Mouse (Mus musculus): ENCODE data around the gene Sumo1. TPM values are rescaled to one million over a fixed set of nuclear protein-coding genes. Genes with fewer than 3 reads are reported as not detected.
"Not testable (repeated sequence)": the region's sequence is repeated elsewhere in the genome, so short reads cannot be mapped to it uniquely, and the experiment has no call there.

The Sumo1 gene
- total RNA-seq, 1 experiment, result 161 TPM

DNA sequence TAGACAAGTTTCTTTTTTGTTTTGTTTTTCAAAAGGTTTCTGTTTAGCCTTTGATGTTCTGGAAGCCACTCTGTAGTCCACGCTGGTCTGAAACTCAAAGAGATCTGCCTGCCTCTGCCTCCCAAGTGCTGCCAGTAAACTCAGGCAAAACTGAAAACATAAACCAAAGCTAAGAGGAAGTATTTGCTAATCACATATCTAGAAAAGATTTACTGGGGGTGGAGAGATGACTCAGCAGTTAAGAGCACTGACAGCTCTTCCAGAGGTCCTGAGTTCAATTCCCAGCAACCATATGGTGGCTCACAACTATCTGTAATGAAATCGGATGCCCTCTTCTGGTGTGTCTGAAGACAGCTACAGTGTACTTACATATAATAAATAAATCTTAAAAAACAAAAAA lies 24.1 kb downstream of the Sumo1 start:
- not testable (repeated sequence) for H3K36me3 ChIP-seq (ENCODE audit: control insufficient read depth, insufficient read depth, low read length, poor library complexity, severe bottlenecking)
- 0 out of 2 replicates have a peak, but pooled peaks have one; percentile 34 for TF ChIP-seq MAFK (IDR thresholded peaks at IDR 0.05; ENCODE audit: insufficient read depth, low read depth, low read length)

DNA sequence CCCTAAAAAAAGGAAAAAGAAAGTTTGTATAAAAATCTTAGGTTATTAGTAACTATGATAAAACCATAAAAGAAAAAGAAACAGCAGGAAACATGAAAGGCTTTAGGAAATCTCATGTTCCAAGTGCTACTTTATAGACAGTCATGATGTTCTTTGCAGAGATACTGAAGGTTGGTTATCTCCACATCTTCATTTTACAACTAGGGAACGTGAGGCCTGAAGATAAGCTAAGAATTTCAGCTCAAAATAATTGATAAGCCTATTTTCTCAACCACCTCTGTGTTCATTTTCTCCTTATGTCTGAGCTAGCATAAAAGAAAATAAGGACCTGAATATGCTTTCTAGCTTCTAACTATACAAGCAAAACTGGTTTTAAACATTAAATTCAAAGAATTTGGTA lies 28.1 kb downstream of the Sumo1 start:
- no peak for TF ChIP-seq CHD2 (IDR thresholded peaks at IDR 0.05; ENCODE audit: low read depth, low read length)
- no peak for TF ChIP-seq HCFC1 (IDR thresholded peaks at IDR 0.05; ENCODE audit: borderline replicate concordance, insufficient read depth, low read length)
- TF ChIP-seq MAFK (IDR thresholded peaks at IDR 0.05; ENCODE audit: insufficient read depth, low read depth, low read length), result no peak
- in situ Hi-C loops (cut with MboI; ENCODE audit: low sequenced_read_pairs in 2 of 2, unreplicated experiment in 2 of 2), result no loop called here
- Histone ChIP-seq H3K4me1 (ENCODE audit: control insufficient read depth in 2 of 2, insufficient read depth in 2 of 2, low read length in 2 of 2, poor library complexity in 1 of 2) (no peaks in the 10 kb centered on the region), H3K36me3 (ENCODE audit: control insufficient read depth, insufficient read depth, low read length, poor library complexity, severe bottlenecking) (peaks cover 2% of the 10 kb centered on the region), H3K9ac (ENCODE audit: insufficient read depth, low read depth, low read length, poor library complexity, severe bottlenecking) (no peak overlapping the region), H3K4me3 (ENCODE audit: insufficient read depth in 1 of 2, low read depth in 1 of 2, low read length in 2 of 2, poor library complexity in 1 of 2, severe bottlenecking in 1 of 2) (no peak overlapping the region), H3K9me3 (ENCODE audit: control insufficient read depth, insufficient read depth, low read depth, low read length) (no peaks in the 10 kb centered on the region), H3K27ac (ENCODE audit: insufficient read depth, low read depth, low read length, poor library complexity, severe bottlenecking) (no peak overlapping the region)
- no peak for DNase-seq (ENCODE audit: low read depth, low spot score)

More for the DNA sequence above, 24.1 kb downstream of the Sumo1 start:
- in situ Hi-C loops (cut with MboI; ENCODE audit: low sequenced_read_pairs in 2 of 2, unreplicated experiment in 2 of 2); DNase-seq (ENCODE audit: low read depth, low spot score); H3K27ac ChIP-seq (ENCODE audit: insufficient read depth, low read depth, low read length, poor library complexity, severe bottlenecking); H3K9ac ChIP-seq (ENCODE audit: insufficient read depth, low read depth, low read length, poor library complexity, severe bottlenecking); H3K9me3 ChIP-seq (ENCODE audit: control insufficient read depth, insufficient read depth, low read depth, low read length); H3K4me3 ChIP-seq (ENCODE audit: insufficient read depth in 1 of 2, low read depth in 1 of 2, low read length in 2 of 2, poor library complexity in 1 of 2, severe bottlenecking in 1 of 2); H3K4me1 ChIP-seq (ENCODE audit: control insufficient read depth in 2 of 2, insufficient read depth in 2 of 2, low read length in 2 of 2, poor library complexity in 1 of 2): not testable (repeated sequence)

DNA sequence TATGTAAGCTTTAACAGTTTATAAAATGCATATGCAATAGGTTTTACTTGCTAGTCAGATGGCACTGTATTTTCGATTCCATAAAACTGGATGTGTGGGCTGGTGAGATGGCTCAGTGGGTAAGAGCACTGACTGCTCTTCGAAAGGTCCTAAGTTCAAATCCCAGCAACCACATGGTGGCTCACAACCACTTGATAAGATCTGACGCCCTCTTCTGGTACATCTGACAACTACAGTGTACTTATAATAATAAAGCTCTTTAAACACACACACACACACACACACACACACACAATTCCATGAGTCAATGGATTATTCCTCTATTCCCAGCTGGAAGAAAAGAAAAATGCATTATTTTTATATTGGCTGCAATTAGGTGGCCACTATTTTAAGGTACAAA lies 32.3 kb downstream of the Sumo1 start:
- no peak overlapping the region for H3K9ac ChIP-seq (ENCODE audit: insufficient read depth, low read depth, low read length, poor library complexity, severe bottlenecking)
- H3K4me3 ChIP-seq (ENCODE audit: insufficient read depth in 1 of 2, low read depth in 1 of 2, low read length in 2 of 2, poor library complexity in 1 of 2, severe bottlenecking in 1 of 2), result no peak overlapping the region
- no peak overlapping the region for H3K27ac ChIP-seq (ENCODE audit: insufficient read depth, low read depth, low read length, poor library complexity, severe bottlenecking)
- H3K4me1 ChIP-seq (ENCODE audit: control insufficient read depth in 2 of 2, insufficient read depth in 2 of 2, low read length in 2 of 2, poor library complexity in 1 of 2), result no peaks in the 10 kb centered on the region
- no peaks in the 10 kb centered on the region; the same call in 1 of the 2 replicates for H3K36me3 ChIP-seq (ENCODE audit: control insufficient read depth, insufficient read depth, low read length, poor library complexity, severe bottlenecking)
- DNase-seq (ENCODE audit: low read depth, low spot score), result peak; percentile 27
- no peaks in the 10 kb centered on the region for H3K9me3 ChIP-seq (ENCODE audit: control insufficient read depth, insufficient read depth, low read depth, low read length)
- in situ Hi-C loops (cut with MboI; ENCODE audit: low sequenced_read_pairs in 2 of 2, unreplicated experiment in 2 of 2), result no loop called here
- TF ChIP-seq CHD2 (IDR thresholded peaks at IDR 0.05; ENCODE audit: low read depth, low read length), result no peak
- no peak for TF ChIP-seq ZC3H11A (IDR thresholded peaks at IDR 0.05; ENCODE audit: borderline replicate concordance, low read depth, low read length)
- no peak for TF ChIP-seq MAFK (IDR thresholded peaks at IDR 0.05; ENCODE audit: insufficient read depth, low read depth, low read length)

DNA sequence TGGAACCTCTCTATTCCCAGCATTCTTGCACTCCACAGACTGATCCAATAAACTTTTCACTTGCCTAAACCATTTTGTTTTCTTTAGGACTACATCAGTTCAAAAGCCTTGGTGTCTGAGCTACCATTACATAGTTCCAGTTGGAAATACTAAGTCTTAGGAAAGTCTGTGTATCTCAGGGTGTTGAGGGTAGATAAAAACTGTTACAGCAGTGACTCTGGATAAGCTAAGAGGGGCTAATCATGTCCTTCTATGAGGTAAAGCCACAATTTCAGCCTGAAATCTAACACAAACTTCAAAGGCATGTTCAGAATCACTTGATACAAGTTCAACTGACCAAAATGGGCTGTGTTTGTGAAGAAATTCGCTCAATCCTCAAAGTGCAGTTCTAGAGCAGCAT lies 34.3 kb downstream of the Sumo1 start:
- no peaks in the 10 kb centered on the region; the same call in 1 of the 2 replicates for H3K36me3 ChIP-seq (ENCODE audit: control insufficient read depth, insufficient read depth, low read length, poor library complexity, severe bottlenecking)
- no peak for DNase-seq (ENCODE audit: low read depth, low spot score)
- no peak overlapping the region for H3K27ac ChIP-seq (ENCODE audit: insufficient read depth, low read depth, low read length, poor library complexity, severe bottlenecking)
- no peak for TF ChIP-seq MAFK (IDR thresholded peaks at IDR 0.05; ENCODE audit: insufficient read depth, low read depth, low read length)
- no peak for TF ChIP-seq CHD2 (IDR thresholded peaks at IDR 0.05; ENCODE audit: low read depth, low read length)
- TF ChIP-seq HCFC1 (IDR thresholded peaks at IDR 0.05; ENCODE audit: borderline replicate concordance, insufficient read depth, low read length), result no peak
- TF ChIP-seq ZNF384 (IDR thresholded peaks at IDR 0.05; ENCODE audit: low read depth, low read length), result no peak
- no peak for TF ChIP-seq ZC3H11A (IDR thresholded peaks at IDR 0.05; ENCODE audit: borderline replicate concordance, low read depth, low read length)
- H3K9me3 ChIP-seq (ENCODE audit: control insufficient read depth, insufficient read depth, low read depth, low read length), result no peaks in the 10 kb centered on the region
- H3K4me1 ChIP-seq (ENCODE audit: control insufficient read depth in 2 of 2, insufficient read depth in 2 of 2, low read length in 2 of 2, poor library complexity in 1 of 2), result no peaks in the 10 kb centered on the region
- in situ Hi-C loops (cut with MboI; ENCODE audit: low sequenced_read_pairs in 2 of 2, unreplicated experiment in 2 of 2), result no loop called here
- H3K9ac ChIP-seq (ENCODE audit: insufficient read depth, low read depth, low read length, poor library complexity, severe bottlenecking), result no peak overlapping the region
- no peak overlapping the region for H3K4me3 ChIP-seq (ENCODE audit: insufficient read depth in 1 of 2, low read depth in 1 of 2, low read length in 2 of 2, poor library complexity in 1 of 2, severe bottlenecking in 1 of 2)

- DNase-seq (ENCODE audit: low read depth, low spot score), result no peak
- H3K4me3 ChIP-seq (ENCODE audit: insufficient read depth in 1 of 2, low read depth in 1 of 2, low read length in 2 of 2, poor library complexity in 1 of 2, severe bottlenecking in 1 of 2), result no peak overlapping the region
- no peaks in the 10 kb centered on the region for H3K4me1 ChIP-seq (ENCODE audit: control insufficient read depth in 2 of 2, insufficient read depth in 2 of 2, low read length in 2 of 2, poor library complexity in 1 of 2)
- TF ChIP-seq ZNF384 (IDR thresholded peaks at IDR 0.05; ENCODE audit: low read depth, low read length) (no peak), ZC3H11A (IDR thresholded peaks at IDR 0.05; ENCODE audit: borderline replicate concordance, low read depth, low read length) (no peak), HCFC1 (IDR thresholded peaks at IDR 0.05; ENCODE audit: borderline replicate concordance, insufficient read depth, low read length) (no peak), MAFK (IDR thresholded peaks at IDR 0.05; ENCODE audit: insufficient read depth, low read depth, low read length) (no peak), CHD2 (IDR thresholded peaks at IDR 0.05; ENCODE audit: low read depth, low read length) (no peak)
- no peaks in the 10 kb centered on the region for H3K9me3 ChIP-seq (ENCODE audit: control insufficient read depth, insufficient read depth, low read depth, low read length)
- no peak overlapping the region for H3K9ac ChIP-seq (ENCODE audit: insufficient read depth, low read depth, low read length, poor library complexity, severe bottlenecking)
- H3K27ac ChIP-seq (ENCODE audit: insufficient read depth, low read depth, low read length, poor library complexity, severe bottlenecking), result no peak overlapping the region
- in situ Hi-C loops (cut with MboI; ENCODE audit: low sequenced_read_pairs in 2 of 2, unreplicated experiment in 2 of 2), result no loop called here
- no peaks in the 10 kb centered on the region for H3K36me3 ChIP-seq (ENCODE audit: control insufficient read depth, insufficient read depth, low read length, poor library complexity, severe bottlenecking)
Measured at GRCm38 (mm10) chr1:59633056-59633455, 37.6 kb downstream of the Sumo1 start.
